Mouse (Mus musculus) cerebral cortex, adult 2 months (tissue): ENCODE measurements around the gene Pold1.

ENCODE experiments used
- WGBS: fragments of 180-500 bp; shearing (Covaris S2); methylation state at CpG from one replicate; pipeline ENCODE4 v1.1.7; 2018; 5-methylcytosine and 5-hydroxymethylcytosine counted together

Gene Pold1

GRCm38 (mm10) chr7:44548497-44549087, at the start of gene Pold1:
Pold1 (minus strand) TSS chr7:44548849.
- under 1% methylated on average over 43 of the region's 43 CpGs for WGBS

- 84% methylated on average over 12 of the region's 12 CpGs for WGBS
Measured at GRCm38 (mm10) chr7:44598336-44598735, 49.7 kb upstream of the Pold1 start.

GRCm38 (mm10) chr7:44597666-44598065, 49.0 kb upstream of the Pold1 start:
- 84% methylated on average over 4 of the region's 4 CpGs for WGBS

DNA sequence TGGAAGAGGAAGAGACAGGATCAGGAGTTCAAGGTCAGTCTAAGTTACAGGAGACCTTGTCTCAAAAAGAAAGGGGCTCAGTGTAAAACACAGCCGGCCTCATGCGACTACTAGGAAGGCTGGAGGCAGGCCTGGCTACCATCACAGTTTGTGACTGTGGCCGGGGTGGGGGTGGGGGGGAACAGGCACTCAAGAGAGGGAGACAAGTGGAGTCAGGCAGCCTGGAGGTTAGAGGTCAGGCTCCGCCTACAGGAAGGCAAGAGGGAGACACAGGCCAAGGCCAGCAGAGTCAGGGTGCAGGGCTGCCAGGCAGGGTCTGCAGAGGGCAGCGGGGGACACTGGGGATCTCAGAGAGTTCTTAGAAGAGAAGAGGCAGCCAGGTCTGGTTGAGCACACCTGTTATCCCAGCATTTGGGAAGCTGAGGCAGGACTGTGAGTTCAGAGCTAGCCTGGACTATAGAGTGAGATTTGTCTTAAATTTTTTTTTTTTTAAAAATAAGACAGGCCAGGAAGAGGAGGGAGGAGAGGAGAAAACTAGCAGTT, 48.4 kb upstream of the Pold1 start:
- 82% methylated on average over 5 of the region's 5 CpGs for WGBS

- WGBS = 94% methylated on average over 6 of the region's 6 CpGs
Measured at GRCm38 (mm10) chr7:44596051-44596450, 47.4 kb upstream of the Pold1 start.

GRCm38 (mm10) chr7:44595131-44595561, 46.5 kb upstream of the Pold1 start:
- WGBS = 93% methylated on average over 20 of the region's 20 CpGs

- WGBS = 22% methylated on average over 6 of the region's 6 CpGs
Measured at GRCm38 (mm10) chr7:44594291-44594690, 45.6 kb upstream of the Pold1 start.

DNA sequence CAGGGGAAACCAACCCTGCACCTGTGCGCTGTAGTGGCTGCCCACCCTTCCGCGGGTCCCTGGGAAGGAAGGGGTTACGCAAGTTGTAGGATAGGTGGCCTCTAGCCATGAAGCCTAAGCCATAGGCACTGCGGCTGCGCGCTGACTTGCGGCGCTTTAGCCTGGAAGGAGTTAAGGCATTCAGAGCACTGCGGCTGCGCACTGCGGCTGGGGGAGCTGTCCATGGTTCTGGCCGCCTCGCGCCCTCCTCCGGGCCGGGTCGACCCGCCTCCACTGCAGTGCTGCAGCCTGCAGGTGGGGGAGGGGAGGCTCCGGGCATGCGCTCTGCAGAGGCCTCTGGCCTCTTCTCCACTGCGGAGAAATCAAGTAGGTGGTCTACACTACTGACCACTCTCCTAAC, 45.1 kb upstream of the Pold1 start:
- 2% methylated on average over 22 of the region's 22 CpGs for WGBS

GRCm38 (mm10) chr7:44593051-44593450, 44.4 kb upstream of the Pold1 start:
- WGBS = 3% methylated on average over 15 of the region's 15 CpGs

DNA sequence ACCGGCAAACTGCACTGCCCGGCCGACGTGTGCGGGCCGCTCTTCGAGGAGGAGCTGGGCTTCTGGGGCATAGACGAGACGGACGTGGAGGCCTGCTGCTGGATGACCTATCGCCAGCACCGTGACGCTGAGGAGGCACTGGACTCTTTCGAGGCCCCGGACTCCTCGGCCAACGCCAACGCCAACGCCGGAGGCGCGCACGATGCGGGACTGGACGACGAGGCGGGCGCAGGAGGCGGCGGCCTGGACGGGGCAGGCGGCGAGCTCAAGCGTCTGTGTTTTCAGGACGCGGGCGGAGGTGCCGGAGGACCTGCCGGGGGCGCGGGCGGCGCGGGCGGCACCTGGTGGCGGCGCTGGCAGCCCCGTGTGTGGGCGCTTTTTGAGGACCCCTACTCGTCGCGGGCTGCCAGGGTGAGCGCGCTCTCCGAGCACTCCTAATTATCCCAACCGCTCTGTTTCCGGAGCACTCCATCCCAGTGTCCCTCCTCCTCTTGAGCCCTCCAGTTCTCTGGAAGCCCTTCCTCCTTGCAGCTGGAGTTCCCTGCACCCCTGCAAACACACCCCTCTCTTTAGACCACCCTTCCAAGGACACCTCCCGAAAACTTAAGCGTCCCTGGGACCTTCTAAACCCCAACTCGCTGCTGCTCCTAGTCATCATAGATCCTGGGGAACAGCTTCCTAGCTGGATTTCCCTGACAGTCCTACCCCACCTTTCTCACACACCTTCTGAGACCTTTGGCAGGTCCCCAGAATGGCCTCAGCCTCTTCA, 42.9 kb upstream of the Pold1 start:
- 1% methylated on average over 59 of the region's 60 CpGs for WGBS

DNA sequence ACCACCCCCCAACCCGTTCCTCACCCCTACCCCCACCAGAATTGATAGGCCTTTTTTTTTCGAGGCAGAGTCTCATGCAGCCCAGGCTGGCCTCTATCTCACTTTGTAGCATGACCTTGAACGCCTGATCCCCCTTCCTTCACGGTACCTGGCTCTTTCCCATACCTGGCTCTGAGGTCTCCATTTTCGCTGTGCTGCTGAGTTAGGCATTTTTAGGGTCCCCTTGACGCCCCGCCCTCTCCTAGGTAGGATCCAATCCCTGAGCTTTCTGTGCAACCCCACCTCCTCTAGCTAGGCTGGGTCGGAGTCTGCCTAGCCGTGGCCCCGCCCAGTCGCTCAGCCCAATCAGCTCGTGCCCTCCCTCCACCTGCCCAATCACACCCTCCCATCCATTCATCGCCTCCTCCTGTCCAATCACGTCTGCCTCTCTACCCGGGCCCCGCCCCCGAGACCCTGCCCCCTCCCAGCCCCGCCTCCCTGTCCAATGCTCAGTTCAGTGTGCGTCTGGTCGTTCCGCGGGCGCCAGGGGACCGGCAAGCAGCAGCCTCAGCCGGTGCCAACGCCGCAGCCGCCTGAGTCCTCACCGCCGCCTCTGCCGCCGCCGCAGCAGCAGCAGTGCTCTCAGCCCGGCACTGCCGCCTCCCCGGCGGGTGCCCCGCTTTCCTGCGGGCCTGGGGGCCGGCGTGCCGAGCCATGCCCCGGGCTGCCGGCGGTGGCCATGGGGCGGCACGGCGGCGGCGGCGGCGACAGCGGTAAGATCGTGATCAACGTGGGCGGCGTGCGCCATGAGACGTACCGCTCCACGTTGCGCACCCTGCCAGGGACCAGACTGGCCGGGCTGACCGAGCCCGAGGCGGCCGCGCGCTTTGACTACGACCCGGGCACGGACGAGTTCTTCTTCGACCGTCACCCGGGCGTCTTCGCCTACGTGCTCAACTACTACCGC, 42.0 kb upstream of the Pold1 start, which contains the start of gene Kcnc3:
Gene Kcnc3 (plus strand): TSS at position 263 of the 946 bp plus-strand sequence.
- WGBS = under 1% methylated on average over 79 of the region's 80 CpGs

GRCm38 (mm10) chr7:44589946-44590345, 41.3 kb upstream of the Pold1 start:
- WGBS = 5% methylated on average over 13 of the region's 13 CpGs

DNA sequence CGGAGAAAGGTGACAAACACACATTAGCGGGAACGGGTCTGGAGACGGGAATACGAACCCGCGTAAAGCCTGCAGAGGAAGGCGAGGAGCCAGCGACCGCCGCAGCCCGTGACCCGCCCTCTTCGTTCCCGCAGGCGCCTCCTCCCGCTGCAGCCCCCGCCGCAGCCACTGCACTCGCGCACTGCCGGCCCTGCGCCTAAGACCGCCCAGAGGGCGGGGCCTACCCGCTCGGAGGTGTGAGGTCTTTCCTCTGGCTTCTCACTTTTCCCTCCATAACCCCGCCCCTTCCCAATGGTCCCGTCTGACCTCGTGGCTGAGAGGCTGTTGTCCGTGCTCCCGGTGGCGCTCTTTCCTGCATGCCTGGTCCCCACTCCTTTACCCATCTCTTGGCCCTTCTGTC, 40.5 kb upstream of the Pold1 start:
- WGBS = 1% methylated on average over 33 of the region's 33 CpGs

DNA sequence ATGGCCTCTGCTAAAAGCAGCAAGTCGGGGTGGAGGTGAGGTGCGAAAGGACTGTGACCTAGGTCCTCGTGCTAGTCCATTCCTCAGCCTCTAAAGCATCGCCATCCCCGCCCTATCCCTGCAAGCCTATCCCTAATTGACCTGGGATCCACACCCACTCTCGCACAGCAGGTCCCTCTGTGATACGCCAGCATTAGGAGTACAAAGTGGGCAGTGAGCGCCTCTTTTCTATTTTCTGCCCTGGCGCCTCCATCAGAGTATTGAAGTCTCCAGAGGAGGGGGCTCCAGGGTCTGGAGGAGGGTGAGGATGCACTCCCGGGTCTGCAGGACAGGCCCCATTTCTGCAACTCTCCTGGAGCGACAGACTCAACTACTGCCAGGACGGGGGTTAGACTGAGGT, 39.7 kb upstream of the Pold1 start:
- WGBS = 12% methylated on average over 12 of the region's 12 CpGs

GRCm38 (mm10) chr7:44587676-44588075, 39.0 kb upstream of the Pold1 start:
- WGBS = 24% methylated on average over 6 of the region's 6 CpGs

- 1% methylated on average over 18 of the region's 18 CpGs for WGBS
Measured at GRCm38 (mm10) chr7:44586930-44587329, 38.3 kb upstream of the Pold1 start.

GRCm38 (mm10) chr7:44586518-44586917, 37.9 kb upstream of the Pold1 start:
- WGBS = 11% methylated on average over 19 of the region's 19 CpGs

GRCm38 (mm10) chr7:44585606-44586005, 37.0 kb upstream of the Pold1 start:
- WGBS = 95% methylated on average over 6 of the region's 6 CpGs

DNA sequence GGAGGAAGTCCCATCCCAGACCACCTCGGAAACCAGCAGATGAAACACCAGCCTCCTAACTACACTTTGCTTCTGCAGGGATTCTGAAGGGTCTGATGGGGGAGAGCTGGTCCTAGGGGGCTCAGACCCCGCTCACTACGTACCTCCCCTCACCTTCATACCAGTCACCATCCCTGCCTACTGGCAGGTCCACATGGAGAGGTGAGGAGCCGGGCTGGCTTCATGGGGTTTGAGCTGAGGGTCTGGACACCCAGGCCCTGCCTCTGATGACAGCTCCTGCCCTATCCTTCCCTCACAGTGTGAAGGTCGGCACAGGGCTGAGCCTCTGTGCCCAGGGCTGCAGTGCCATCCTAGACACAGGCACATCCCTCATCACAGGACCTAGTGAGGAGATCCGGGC, 36.3 kb upstream of the Pold1 start:
- 91% methylated on average over 6 of the region's 6 CpGs for WGBS

- WGBS = 73% methylated on average over 4 of the region's 4 CpGs
Measured at GRCm38 (mm10) chr7:44584265-44584804, 35.7 kb upstream of the Pold1 start.

- WGBS = 87% methylated on average over 1 of the region's 1 CpGs
Measured at GRCm38 (mm10) chr7:44583146-44583545, 34.5 kb upstream of the Pold1 start.

GRCm38 (mm10) chr7:44582709-44583108, 34.1 kb upstream of the Pold1 start:
- WGBS = 70% methylated on average over 5 of the region's 5 CpGs
